Mouse (Mus musculus) CH12.LX (cell line): ENCODE measurements around the gene Cdh23. TPM values are rescaled to one million over a fixed set of nuclear protein-coding genes. Genes with fewer than 3 reads are reported as not detected.

Experiments used
- DNase-seq: peaks from one replicate; pipeline ENCODE4 v3.0.0-alpha.2; 2013; ENCODE audit errors: extremely low read depth
- H3K27ac ChIP-seq: 2 replicates; pipeline ENCODE4 v1.5.1; 2012; ENCODE audit warnings: low read depth, mild to moderate bottlenecking, control low read depth, moderate library complexity; ENCODE audit not compliant: insufficient read depth
- H3K27me3 ChIP-seq: replicated peaks from 2 replicates; pipeline ENCODE3; 2012; ENCODE audit warnings: inconsistent platforms
- H3K36me3 ChIP-seq, 2 experiments: replicated peaks in 1 of 2; 2 replicates each; pipeline versions ENCODE3 to v1.6.1; 2012; ENCODE audit warnings: inconsistent platforms in 1 of 2, low read length in 1 of 2, mild to moderate bottlenecking in 1 of 2, mixed read lengths in 1 of 2, moderate library complexity in 1 of 2; ENCODE audit not compliant: control insufficient read depth in 1 of 2, insufficient read depth in 1 of 2
- H3K4me1 ChIP-seq, 2 experiments: 2 replicates each; pipeline ENCODE4 v1.6.1; 2012; ENCODE audit warnings: inconsistent platforms in 1 of 2, moderate library complexity in 1 of 2; ENCODE audit not compliant: insufficient read depth in 2 of 2, control insufficient read depth in 1 of 2
- H3K4me2 ChIP-seq: 2 replicates; pipeline ENCODE4 v1.6.1; 2012; ENCODE audit warnings: low read depth, mild to moderate bottlenecking, control low read depth; ENCODE audit not compliant: poor library complexity, insufficient read depth, severe bottlenecking
- H3K4me3 ChIP-seq, 3 experiments: fragments of 150-350 bp in 1 of 3; sonication (generic) in 1 of 3; replicated peaks in 1 of 3; 2 replicates each; pipeline versions ENCODE3 to v1.5.1; 2011 to 2012; ENCODE audit warnings: low read depth in 2 of 3, low read length in 2 of 3, mild to moderate bottlenecking in 2 of 3, moderate library complexity in 2 of 3, control low read depth in 1 of 3, improper control_type of control experiment in 1 of 3, inconsistent platforms in 1 of 3, mixed read lengths in 1 of 3; ENCODE audit not compliant: poor library complexity in 1 of 3
- H3K79me2 ChIP-seq: replicated peaks from 2 replicates; pipeline ENCODE4 v1.6.1; 2012; ENCODE audit warnings: mild to moderate bottlenecking, moderate library complexity; ENCODE audit not compliant: control insufficient read depth, poor library complexity, insufficient read depth, severe bottlenecking; ENCODE audit errors: extremely low read depth
- H3K9ac ChIP-seq: 2 replicates; pipeline ENCODE4 v1.6.1; 2012; ENCODE audit warnings: low read depth, mild to moderate bottlenecking, control low read depth, moderate library complexity; ENCODE audit not compliant: insufficient read depth
- H3K9me3 ChIP-seq: replicated peaks from 2 replicates; pipeline ENCODE3; 2012; ENCODE audit warnings: low read length, inconsistent platforms, mixed read lengths
- BHLHE40 ChIP-seq: IDR thresholded peaks from 2 replicates; pipeline ENCODE4 v1.6.1; 2011; ENCODE audit warnings: mild to moderate bottlenecking, low read depth, low read length, improper control_type of control experiment
- CHD1 ChIP-seq: IDR thresholded peaks from 2 replicates; pipeline ENCODE4 v1.6.1; 2012; ENCODE audit warnings: low read depth, low read length, improper control_type of control experiment, inconsistent platforms
- CHD2 ChIP-seq: IDR thresholded peaks from 2 replicates; pipeline ENCODE4 v1.6.1; 2011; ENCODE audit warnings: low read length, improper control_type of control experiment
- CTCF ChIP-seq, 2 experiments: IDR thresholded peaks in 1 of 2; conservative IDR thresholded peaks in 1 of 2; 2 replicates each; pipeline ENCODE4 v1.5.1; 2011 to 2012; ENCODE audit warnings: low read depth in 2 of 2, low read length in 2 of 2, improper control_type of control experiment in 1 of 2, inconsistent platforms in 1 of 2, mild to moderate bottlenecking in 1 of 2, moderate library complexity in 1 of 2
- ELF1 ChIP-seq: IDR thresholded peaks from 2 replicates; pipeline ENCODE4 v1.6.1; 2014; ENCODE audit warnings: low read depth, mild to moderate bottlenecking, inconsistent platforms, low read length, improper control_type of control experiment
- EP300 ChIP-seq: IDR thresholded peaks from 2 replicates; pipeline ENCODE4 v1.6.1; 2011; ENCODE audit warnings: low read length, improper control_type of control experiment
- JUN ChIP-seq: IDR thresholded peaks from 2 replicates; pipeline ENCODE4 v1.6.1; 2011; ENCODE audit warnings: low read depth, mild to moderate bottlenecking, low read length, improper control_type of control experiment, moderate library complexity; ENCODE audit not compliant: insufficient read depth
- JUND ChIP-seq: conservative IDR thresholded peaks from 2 replicates; pipeline ENCODE4 v1.6.1; 2011; ENCODE audit warnings: low read depth, low read length, improper control_type of control experiment
- MEF2A ChIP-seq: IDR thresholded peaks from 2 replicates; pipeline ENCODE4 v1.6.1; 2014; ENCODE audit warnings: low read depth, mild to moderate bottlenecking, inconsistent platforms, low read length, improper control_type of control experiment, borderline replicate concordance
- MXI1 ChIP-seq: IDR thresholded peaks from 2 replicates; pipeline ENCODE4 v1.6.1; 2011; ENCODE audit warnings: mild to moderate bottlenecking, low read depth, low read length, improper control_type of control experiment
- MYC ChIP-seq: IDR thresholded peaks from 2 replicates; pipeline ENCODE4 v1.6.1; 2011; ENCODE audit warnings: low read depth, mild to moderate bottlenecking, improper control_type of control experiment, low read length
- NRF1 ChIP-seq: IDR thresholded peaks from 2 replicates; pipeline ENCODE4 v1.6.1; 2014; ENCODE audit warnings: low read depth, mild to moderate bottlenecking, inconsistent platforms, low read length, improper control_type of control experiment, moderate library complexity
- PAX5 ChIP-seq: IDR thresholded peaks from 2 replicates; pipeline ENCODE4 v1.6.1; 2012; ENCODE audit warnings: low read length, inconsistent platforms, mixed read lengths
- POLR2AphosphoS2 ChIP-seq: IDR thresholded peaks from 2 replicates; pipeline ENCODE4 v1.6.1; 2011; ENCODE audit warnings: low read depth, low read length, improper control_type of control experiment
- RAD21 ChIP-seq: IDR thresholded peaks from 2 replicates; pipeline ENCODE4 v1.6.1; 2011; ENCODE audit warnings: low read depth, mild to moderate bottlenecking, low read length, improper control_type of control experiment, moderate library complexity
- RCOR1 ChIP-seq: conservative IDR thresholded peaks from 2 replicates; pipeline ENCODE4 v1.6.1; 2012; ENCODE audit warnings: low read depth, mild to moderate bottlenecking, inconsistent platforms, low read length, improper control_type of control experiment
- SIN3A ChIP-seq: IDR thresholded peaks from 2 replicates; pipeline ENCODE4 v1.6.1; 2012; ENCODE audit warnings: low read length, improper control_type of control experiment, inconsistent platforms
- TCF12 ChIP-seq: IDR thresholded peaks from 2 replicates; pipeline ENCODE4 v1.6.1; 2014; ENCODE audit warnings: low read depth, mild to moderate bottlenecking, inconsistent platforms, low read length, improper control_type of control experiment
- UBTF ChIP-seq: IDR thresholded peaks from 2 replicates; pipeline ENCODE4 v1.6.1; 2012; ENCODE audit warnings: low read depth, mild to moderate bottlenecking, inconsistent platforms, low read length, improper control_type of control experiment, moderate library complexity
- USF1 ChIP-seq: IDR thresholded peaks from 2 replicates; pipeline ENCODE4 v1.6.1; 2014; ENCODE audit warnings: low read depth, mild to moderate bottlenecking, inconsistent platforms, low read length, improper control_type of control experiment
- USF2 ChIP-seq: conservative IDR thresholded peaks from 2 replicates; pipeline ENCODE4 v1.6.1; 2011; ENCODE audit warnings: low read depth, low read length, improper control_type of control experiment
- ZC3H11A ChIP-seq: IDR thresholded peaks from 2 replicates; pipeline ENCODE4 v1.6.1; 2012; ENCODE audit warnings: low read depth, mild to moderate bottlenecking, inconsistent platforms, low read length, improper control_type of control experiment
- ZKSCAN1 ChIP-seq: IDR thresholded peaks from 2 replicates; pipeline ENCODE4 v1.6.1; 2012; ENCODE audit warnings: low read depth, inconsistent platforms, low read length, improper control_type of control experiment, borderline replicate concordance
- dilution Hi-C: fragments of 300-500 bp; cut with MboI; formaldehyde crosslinking; loops from 2 replicates; pipeline ENCODE4 v1.14.3; 2020; ENCODE audit warnings: low sequenced_read_pairs; ENCODE audit not compliant: extremely low pct_unique_long_range_greater_than_20kb, extremely low pct_ligation_motif_present
- in situ Hi-C: fragments of 300-500 bp; cut with MboI; formaldehyde crosslinking; loops from 3 replicates; pipeline ENCODE4 v1.14.3; 2019; ENCODE audit warnings: low sequenced_read_pairs, low pct_ligation_motif_present, low pct_unique_long_range_greater_than_20kb, mixed read lengths
- polyA plus RNA-seq: library from polyadenylated mRNA; unstranded; fragments of >175 nt; gene quantifications from 2 replicates; pipeline ENCODE4 v1.2.1, GENCODE M21; 2012; ENCODE audit warnings: low read depth; ENCODE audit not compliant: insufficient read length
- total RNA-seq, 2 experiments: library from RNA; depleted of rRNA; stranded (reverse); fragments of 300-350 nt in 1 of 2; fragments of >200 nt in 1 of 2; gene quantifications; 2 replicates each; pipeline ENCODE4 v1.2.3; 2012 to 2014

The Cdh23 gene
- total and polyA plus RNA-seq, 3 experiments, result 0.20 to 0.73 (median 0.30) TPM

DNA sequence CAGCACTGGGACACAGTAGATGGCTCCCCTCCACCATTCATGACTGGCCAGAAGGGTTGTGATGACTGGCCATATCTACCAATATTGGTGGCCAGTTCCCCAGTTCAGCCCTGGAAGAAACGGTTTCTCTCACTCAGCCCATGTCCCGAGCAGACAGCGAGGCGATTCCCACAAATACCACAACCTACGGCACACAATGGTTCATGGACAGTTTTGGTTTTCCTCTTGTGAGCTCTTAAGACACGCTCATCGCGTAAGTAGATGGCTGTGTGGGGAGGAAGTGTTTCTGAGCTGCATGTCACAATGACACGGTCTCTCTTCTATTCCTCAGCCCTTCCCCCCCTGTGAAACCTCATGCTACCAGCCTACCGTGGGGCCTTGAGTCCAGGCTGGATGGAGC, 38.1 kb downstream of the Cdh23 start:
- peaks cover 8% of the 10 kb centered on the region for H3K9me3 ChIP-seq
- H3K9ac ChIP-seq, result no peak overlapping the region
- DNase-seq, result no peak
- TF ChIP-seq RAD21 (peak; percentile 14; the same call in 1 of the 2 replicates), USF2 (no peak), ZC3H11A (no peak), BHLHE40 (no peak), MXI1 (no peak), TCF12 (no peak), CTCF (conservative IDR thresholded peaks at IDR 0.05 in 1 of 2, IDR thresholded peaks at IDR 0.05 in 1 of 2; ENCODE audit: low read depth in 2 of 2, low read length in 2 of 2) (peak in 1 of 2 experiments; percentile 31; a peak in 2 of 4 replicates)
- H3K27me3 ChIP-seq, result peaks cover 72% of the 10 kb centered on the region
- H3K36me3 ChIP-seq, result no peaks in the 10 kb centered on the region
- no peaks in the 10 kb centered on the region for H3K4me1 ChIP-seq
- no peaks in the 10 kb centered on the region for H3K79me2 ChIP-seq
- dilution Hi-C loops, result no loop called here
- no peak overlapping the region for H3K4me2 ChIP-seq
- no peak overlapping the region for H3K27ac ChIP-seq
- no peak overlapping the region for H3K4me3 ChIP-seq
- in situ Hi-C loops, result loop anchor here (5.0 kb wide), 1 partner anchor 34 kb away; no protein-coding TSS in a partner anchor

DNA sequence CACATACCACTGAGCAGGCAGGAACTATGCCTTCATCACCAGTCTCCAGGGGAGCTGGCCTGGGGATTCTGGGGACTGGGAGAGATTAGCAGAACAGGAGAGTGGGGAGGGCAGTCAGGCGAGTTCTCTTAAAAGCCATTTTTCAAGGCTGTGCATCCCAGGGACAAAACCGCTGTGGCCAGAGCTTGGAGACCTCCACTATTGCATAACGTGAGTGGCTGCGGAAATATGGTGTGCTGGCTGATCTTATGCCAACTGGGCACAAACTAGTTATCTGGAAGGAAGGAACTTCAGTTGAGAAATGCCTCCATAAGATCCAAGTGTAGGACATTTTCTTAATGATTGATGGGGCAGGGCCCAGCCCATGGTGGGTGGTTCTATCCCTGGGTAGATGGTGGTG, 42.6 kb downstream of the Cdh23 start:
- no peaks in the 10 kb centered on the region for H3K4me1 ChIP-seq
- H3K36me3 ChIP-seq, result no peaks in the 10 kb centered on the region
- no peak overlapping the region for H3K9ac ChIP-seq
- peaks cover 79% of the 10 kb centered on the region for H3K27me3 ChIP-seq
- no peaks in the 10 kb centered on the region for H3K79me2 ChIP-seq
- dilution Hi-C loops (no loop called here), in situ Hi-C loops (no loop called here)
- no peak overlapping the region for H3K4me3 ChIP-seq
- DNase-seq, result no peak
- no peak overlapping the region for H3K27ac ChIP-seq
- TF ChIP-seq EP300 (no peak), TCF12 (no peak), POLR2AphosphoS2 (no peak), RAD21 (no peak), MYC (no peak)
- H3K4me2 ChIP-seq, result no peak overlapping the region
- peaks cover 10% of the 10 kb centered on the region for H3K9me3 ChIP-seq

DNA sequence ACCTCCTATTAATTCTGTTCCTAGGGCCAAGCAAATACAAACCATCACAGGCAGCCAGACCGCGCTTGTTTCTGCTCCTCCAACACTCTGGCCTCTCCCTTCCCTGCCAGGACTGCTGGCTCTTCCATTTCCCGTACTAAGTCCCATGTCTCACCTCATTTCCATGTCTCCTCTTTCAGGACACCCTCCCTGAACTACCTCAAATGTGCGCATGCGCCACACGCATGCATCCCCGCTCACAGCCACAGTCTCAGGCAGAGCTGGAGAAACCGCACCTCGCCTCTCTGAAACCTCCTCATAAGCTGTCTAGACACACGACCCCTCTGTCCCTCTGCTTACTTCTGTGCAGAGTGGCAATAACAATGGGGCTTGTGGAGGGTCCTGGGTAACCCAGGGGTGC, 43.2 kb downstream of the Cdh23 start:
- no peak overlapping the region for H3K4me2 ChIP-seq
- no peak overlapping the region for H3K27ac ChIP-seq
- H3K4me3 ChIP-seq, result no peak overlapping the region
- H3K36me3 ChIP-seq, result no peaks in the 10 kb centered on the region
- no peak for TF ChIP-seq UBTF
- no peak for TF ChIP-seq ELF1
- TF ChIP-seq ZC3H11A, result no peak
- no peak for TF ChIP-seq TCF12
- TF ChIP-seq RCOR1, result no peak
- no peak for TF ChIP-seq SIN3A
- TF ChIP-seq CHD2, result no peak
- no peak for TF ChIP-seq JUN
- TF ChIP-seq USF1, result no peak
- TF ChIP-seq MEF2A, result no peak
- TF ChIP-seq CHD1, result no peak
- TF ChIP-seq NRF1, result no peak
- no peak for TF ChIP-seq PAX5
- TF ChIP-seq JUND, result no peak
- TF ChIP-seq RAD21, result no peak
- no peak for TF ChIP-seq ZKSCAN1
- H3K27me3 ChIP-seq, result peaks cover 80% of the 10 kb centered on the region
- in situ Hi-C loops, result no loop called here
- dilution Hi-C loops, result no loop called here
- H3K4me1 ChIP-seq, result no peaks in the 10 kb centered on the region
- no peak for DNase-seq
- H3K9me3 ChIP-seq, result peaks cover 10% of the 10 kb centered on the region
- H3K9ac ChIP-seq, result no peak overlapping the region
- no peaks in the 10 kb centered on the region for H3K79me2 ChIP-seq
